Mouse (Mus musculus) neural tube, embryonic 14.5 days (tissue): ENCODE measurements at regions not wholly inside any gene's neighbourhood (a gene's known extent, or its start where the extent isn't known, plus 50 kb on each side); places are given as distances from the start of the nearest gene placed in this dataset.

Experiments used
- ATAC-seq: fragments of 200-750 bp; cut with Nextera tagmentation; 2 replicates; pipeline ENCODE4 v1.8.0; 2017; ENCODE audit warnings: low read depth, mild to moderate bottlenecking, moderate TSS enrichment, moderate library complexity
- H3K27ac ChIP-seq: fragments of 300-500 bp; sonication (generic); 2 replicates; pipeline ENCODE4 v1.5.1; 2014; ENCODE audit warnings: low read depth, mild to moderate bottlenecking, control low read depth, low read length, moderate library complexity, mixed read lengths
- H3K27me3 ChIP-seq: fragments of 300-500 bp; sonication (generic); 2 replicates; pipeline ENCODE4 v1.6.1; 2014; ENCODE audit warnings: low read length; ENCODE audit not compliant: control insufficient read depth, insufficient read depth
- H3K36me3 ChIP-seq: fragments of 300-500 bp; sonication (generic); 2 replicates; pipeline ENCODE4 v1.6.1; 2014; ENCODE audit warnings: low read length, mixed read lengths; ENCODE audit not compliant: control insufficient read depth, insufficient read depth
- H3K4me1 ChIP-seq: fragments of 300-500 bp; sonication (generic); 2 replicates; pipeline ENCODE4 v1.6.1; 2014; ENCODE audit warnings: low read length; ENCODE audit not compliant: control insufficient read depth, insufficient read depth
- H3K4me2 ChIP-seq: fragments of 300-500 bp; sonication (generic); 2 replicates; pipeline ENCODE4 v1.6.1; 2014; ENCODE audit warnings: mild to moderate bottlenecking, low read depth, low read length, control low read depth
- H3K4me3 ChIP-seq: fragments of 300-500 bp; sonication (generic); 2 replicates; pipeline ENCODE4 v1.5.1; 2014; ENCODE audit warnings: low read depth, low read length, control low read depth, mixed read lengths
- H3K9ac ChIP-seq: fragments of 300-500 bp; sonication (generic); replicated peaks from 2 replicates; pipeline ENCODE4 v1.6.1; 2014; ENCODE audit warnings: low read depth, mild to moderate bottlenecking, control low read depth, low read length, mixed read lengths
- H3K9me3 ChIP-seq: fragments of 300-500 bp; sonication (generic); 2 replicates; pipeline ENCODE4 v1.6.1; 2016; ENCODE audit warnings: low read length; ENCODE audit not compliant: control insufficient read depth
- WGBS: fragments of 180-500 bp; shearing (Covaris S2); extraction: QIAGEN DNeasy Blood & Tissue Kit; methylation state at CpG from one replicate; pipeline ENCODE4 v1.1.7; 2014; 5-methylcytosine and 5-hydroxymethylcytosine counted together

DNA sequence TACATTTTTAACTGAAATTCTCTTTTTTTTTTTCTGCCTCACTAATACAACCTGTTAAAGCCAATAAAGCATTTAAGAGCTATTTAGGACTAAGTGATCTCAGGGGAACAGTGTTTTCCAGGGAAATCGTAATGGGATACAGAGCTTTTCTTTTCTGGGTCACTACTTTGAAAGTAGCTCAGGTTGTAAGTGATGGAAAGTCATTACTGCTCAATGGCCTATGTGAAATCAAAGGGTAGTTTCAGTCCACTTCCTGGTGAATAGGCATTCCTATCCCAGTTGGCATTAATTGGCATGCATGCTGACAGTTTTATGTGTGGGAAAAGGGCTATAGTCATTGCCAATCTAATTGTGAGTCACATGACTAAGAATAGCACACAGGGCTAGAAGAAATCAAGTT, 775.9 kb upstream of the Lingo2 start:
- 13% methylated on average over 1 of the region's 1 CpGs for WGBS
- no peaks in the 10 kb centered on the region for H3K27me3 ChIP-seq
- H3K4me1 ChIP-seq = no peaks in the 10 kb centered on the region
- H3K36me3 ChIP-seq = no peaks in the 10 kb centered on the region
- H3K4me3 ChIP-seq = no peak overlapping the region
- H3K27ac ChIP-seq = no peak overlapping the region
- no peaks in the 10 kb centered on the region; the same call in 1 of the 2 replicates for H3K9me3 ChIP-seq
- peak; percentile 70; the same call in 1 of the 2 replicates for ATAC-seq
- no peak overlapping the region for H3K4me2 ChIP-seq
- no peak overlapping the region for H3K9ac ChIP-seq
